Mouse (Mus musculus) urinary bladder, postnatal 14 days (tissue): ENCODE results near the gene Csgalnact2.

ENCODE experiments used
- DNase-seq: peaks from one replicate; pipeline ENCODE4 v3.0.0; 2021; ENCODE audit warnings: low spot score

Csgalnact2 gene

DNA sequence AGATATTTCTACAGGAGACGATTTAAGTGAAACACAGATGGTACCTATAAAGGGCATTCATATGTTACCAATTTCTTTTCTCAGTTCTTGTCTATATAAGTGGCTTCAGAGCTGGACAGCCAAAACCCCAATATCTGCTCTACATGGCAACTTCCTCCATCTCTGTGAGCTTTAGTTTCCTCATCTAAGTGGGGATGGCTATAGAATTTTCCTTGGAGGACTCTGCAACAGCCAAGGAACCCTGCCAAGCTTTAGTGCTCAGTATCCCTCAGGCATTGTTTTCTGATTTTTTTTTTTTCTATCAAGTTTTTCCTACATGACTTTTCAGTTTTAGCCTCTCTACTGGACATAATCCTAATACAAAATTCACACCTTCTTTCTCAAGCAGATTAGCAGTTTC is 4.5 kb downstream of the Csgalnact2 start:
- no peak for DNase-seq

DNA sequence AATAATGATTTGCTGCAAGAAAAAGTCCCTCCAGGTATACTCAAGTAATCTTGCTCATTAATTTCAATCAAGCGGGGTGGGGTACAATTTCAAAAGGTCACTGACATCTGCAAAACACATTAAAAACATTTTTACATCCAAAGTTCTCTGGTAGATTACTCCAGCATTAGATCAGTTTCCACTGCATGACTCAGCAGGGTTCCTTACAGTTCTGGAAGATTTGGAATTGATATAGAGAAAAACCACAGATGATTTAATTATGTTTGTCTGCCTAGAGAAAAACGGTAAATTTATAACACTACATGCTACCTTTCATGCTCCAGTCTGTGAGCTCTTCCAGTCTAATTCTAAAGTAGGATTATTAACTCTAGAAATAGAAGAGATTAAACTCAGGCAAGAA is 8.9 kb downstream of the Csgalnact2 start:
- no peak for DNase-seq

DNA sequence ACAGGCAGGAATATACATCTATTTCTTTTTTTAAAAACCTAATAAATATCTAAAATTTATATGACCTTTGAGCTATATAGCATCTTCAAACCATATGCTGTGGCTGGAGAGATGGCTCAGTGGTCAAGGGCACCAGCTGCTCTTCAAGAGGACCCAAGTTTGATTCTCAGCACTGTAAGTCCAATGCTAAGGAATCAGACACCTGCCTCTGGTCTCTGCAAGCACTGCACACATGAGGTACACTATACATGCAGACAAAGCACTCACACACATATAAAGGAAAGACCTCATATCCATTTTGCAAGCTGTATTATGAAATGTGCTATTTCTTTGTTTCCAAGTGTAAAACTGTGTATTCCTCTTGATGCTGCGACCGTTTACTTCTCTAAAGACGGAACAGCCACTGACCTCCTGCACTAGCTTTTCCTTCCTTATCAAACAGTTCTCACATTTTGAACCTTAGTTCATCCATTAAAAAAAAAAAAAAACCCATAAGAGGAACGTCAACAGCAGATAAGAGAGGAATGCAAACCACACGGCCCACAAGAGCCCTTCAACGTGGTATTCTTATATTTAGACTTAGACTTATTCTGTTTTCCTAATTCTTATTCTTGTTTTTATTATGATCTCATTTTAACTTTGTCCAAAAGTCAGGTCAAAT is 11.0 kb downstream of the Csgalnact2 start:
- DNase-seq: no peak

DNA sequence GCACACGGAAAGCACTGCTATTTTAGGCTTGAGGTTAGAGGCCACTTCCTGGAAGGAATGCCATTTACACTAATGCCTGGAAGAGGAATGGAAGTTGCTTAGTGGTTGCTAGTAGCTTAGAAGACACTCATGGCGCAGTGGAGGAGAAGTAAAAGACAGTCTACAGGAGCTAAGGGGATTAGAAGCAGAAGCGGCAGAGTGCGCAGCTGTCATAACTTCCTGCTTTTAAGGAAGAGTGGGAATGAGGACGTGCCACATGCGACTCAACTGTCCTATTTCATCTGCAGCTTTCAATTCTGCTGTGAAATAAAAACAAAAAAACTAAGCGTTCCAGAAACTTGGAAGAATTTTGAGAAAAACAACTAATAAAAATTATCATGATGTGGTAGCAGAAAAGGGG is 11.7 kb downstream of the Csgalnact2 start:
- no peak for DNase-seq

DNA sequence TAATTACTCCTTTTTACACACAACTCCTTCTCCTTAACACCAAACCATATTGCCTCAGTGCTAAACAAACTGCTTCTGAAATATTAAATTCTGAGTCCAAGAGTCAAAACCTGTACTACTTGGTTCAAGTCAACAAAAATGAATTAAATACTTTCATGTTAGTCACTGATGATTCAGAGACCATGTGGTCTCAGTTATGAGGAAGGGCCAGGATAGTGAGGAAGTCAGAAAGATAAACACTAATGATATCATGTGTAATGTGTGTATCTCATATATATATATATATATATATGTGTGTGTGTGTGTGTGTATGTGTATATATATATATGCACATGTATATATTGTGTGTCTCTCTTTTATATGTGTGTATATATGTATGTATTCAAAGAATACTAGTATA is 12.4 kb downstream of the Csgalnact2 start:
- no peak for DNase-seq

DNA sequence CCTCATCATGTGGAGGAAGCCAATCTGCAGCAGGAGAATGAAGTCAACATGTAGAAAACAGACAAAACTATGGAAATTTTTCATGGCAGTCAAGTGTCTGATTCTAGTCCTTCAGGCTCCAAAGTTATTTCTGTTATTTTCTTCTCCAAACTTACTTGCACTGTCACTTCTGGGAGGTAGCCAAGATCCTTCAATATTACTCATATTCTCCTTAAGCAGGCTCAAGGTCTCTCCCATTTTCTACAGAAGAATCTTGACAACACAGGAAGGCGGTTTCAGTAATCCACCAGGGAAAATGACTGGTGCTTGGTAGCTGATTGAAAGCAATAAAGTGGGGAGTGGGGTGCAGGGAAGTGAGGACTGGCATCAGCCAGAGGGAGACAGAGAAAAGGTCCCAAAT is 16.2 kb downstream of the Csgalnact2 start:
- no peak for DNase-seq

DNA sequence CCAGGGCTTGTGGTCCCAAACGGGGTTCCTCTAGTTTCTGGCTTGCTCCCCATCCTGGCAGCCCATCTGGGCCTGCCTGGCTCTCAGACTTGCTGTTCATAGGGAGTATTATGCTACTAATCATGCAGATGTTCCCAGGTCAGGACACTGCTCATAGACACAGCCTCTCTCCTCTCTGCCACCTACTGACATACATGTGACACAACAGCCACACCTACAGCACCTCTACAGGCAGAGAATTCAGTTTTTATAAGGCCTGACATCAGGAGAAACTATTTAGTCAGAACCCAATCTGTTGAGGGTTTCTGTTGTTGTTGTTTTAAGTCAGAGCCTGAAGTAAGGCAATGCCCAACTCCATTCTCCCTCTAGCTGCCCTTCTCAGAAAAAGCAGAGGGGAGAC is 27.1 kb downstream of the Csgalnact2 start:
- DNase-seq: no peak

DNA sequence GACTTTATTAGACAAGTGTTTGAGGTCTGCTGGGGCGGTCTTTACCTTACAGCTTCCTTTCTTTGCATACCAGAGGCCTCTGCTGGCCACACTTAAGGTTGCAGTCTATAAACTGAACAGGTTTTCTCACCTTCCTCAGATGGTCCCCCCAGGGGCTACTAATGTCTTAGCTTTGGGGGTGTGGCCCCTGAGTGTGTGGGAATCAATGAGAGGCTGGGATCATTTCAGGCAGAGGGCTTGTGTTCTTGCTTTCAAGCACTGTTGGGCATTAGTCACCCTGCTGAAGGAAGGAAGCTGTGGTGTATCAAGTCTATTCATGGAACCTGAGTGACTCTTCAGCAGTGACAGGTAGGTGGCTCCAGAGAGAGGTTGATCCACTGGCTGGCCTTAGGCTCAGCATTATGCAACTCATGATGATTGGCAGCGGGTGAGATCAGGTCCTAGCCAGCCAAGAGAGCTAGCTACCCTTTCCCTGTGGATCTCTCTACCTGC is 39.6 kb downstream of the Csgalnact2 start:
- DNase-seq: peak; percentile 15

DNA sequence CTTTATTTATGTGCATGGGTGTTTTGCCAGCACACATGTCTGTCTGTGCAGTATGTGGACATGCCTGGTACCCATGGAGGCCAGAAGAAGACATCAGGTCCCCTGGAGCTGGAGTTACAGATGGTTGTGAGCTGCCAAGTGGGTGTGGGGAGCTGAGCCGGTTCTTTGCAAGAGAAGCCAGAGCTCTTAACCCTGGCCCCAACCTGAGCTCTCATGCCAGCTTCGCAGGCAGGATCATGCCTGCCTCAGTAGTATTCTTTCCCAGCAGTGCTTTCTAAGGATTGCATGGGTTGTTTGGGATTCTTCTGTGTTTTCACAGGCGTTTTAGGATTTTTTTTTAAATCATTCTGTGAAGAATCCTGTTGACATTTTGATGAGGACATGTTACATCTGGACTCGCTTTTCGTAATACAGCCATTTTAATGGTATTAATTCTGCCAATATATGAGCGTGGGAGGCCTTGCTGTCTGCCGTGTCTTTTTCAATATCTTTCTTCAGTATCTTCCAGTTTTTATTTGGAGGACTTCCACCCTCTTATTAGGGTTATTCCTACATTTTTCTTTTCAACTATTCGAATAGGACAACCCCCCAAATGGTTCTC is 41.1 kb downstream of the Csgalnact2 start:
- no peak for DNase-seq

DNA sequence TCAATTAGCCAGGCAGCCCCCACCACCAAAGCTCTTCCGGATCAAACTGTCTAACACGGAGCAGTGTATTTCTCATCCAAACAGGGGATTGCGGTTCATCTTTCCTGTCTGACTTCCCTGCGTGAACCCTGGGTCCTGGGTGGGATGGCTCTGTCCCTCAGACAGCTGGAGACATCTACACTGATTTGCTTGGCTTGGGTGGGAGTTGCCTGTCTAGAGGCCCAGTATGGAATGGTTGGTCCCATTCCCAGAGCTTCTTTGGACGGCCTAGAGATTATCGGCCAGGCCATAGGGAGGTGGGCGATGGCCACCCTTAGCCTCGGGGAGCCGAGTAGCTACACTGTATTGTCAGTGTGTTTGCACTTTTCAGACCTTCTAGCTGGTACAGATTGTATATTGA is 48.1 kb downstream of the Csgalnact2 start:
- no peak for DNase-seq

DNA sequence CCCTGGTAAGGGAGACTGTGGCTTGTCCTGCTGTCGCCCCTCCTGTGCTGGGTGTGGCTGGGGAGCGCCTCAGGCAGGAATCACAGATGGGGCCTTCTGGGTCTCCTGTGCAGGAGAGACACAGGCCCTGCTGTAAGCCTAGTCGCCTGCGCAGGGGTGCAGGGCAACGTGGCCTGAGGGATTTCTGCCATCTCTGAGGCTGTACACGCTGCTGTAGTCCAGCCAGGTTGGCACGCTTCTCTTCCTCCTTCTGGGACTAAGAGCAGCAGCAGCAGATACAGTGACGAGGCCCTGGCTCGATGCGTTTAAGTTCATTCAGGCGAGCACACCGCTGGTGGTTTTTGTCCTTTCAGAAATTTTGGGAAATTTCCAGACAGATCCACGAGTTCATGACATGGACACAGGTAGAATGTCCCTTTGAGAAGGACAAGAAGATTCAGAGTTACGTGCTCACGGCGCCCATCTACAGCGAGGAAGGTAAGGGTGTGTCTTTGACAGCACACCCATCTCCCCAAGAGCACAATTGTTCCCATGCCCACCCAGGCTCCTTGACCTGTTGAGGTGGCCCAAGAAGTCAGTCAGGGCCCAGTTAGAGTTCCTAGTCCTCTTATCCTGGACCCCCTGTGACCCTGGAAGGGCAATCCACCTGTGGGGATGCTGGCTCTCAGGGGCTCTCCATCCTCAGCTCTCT is 50.0 kb downstream of the Csgalnact2 start:
- peak; percentile 1 for DNase-seq

DNA sequence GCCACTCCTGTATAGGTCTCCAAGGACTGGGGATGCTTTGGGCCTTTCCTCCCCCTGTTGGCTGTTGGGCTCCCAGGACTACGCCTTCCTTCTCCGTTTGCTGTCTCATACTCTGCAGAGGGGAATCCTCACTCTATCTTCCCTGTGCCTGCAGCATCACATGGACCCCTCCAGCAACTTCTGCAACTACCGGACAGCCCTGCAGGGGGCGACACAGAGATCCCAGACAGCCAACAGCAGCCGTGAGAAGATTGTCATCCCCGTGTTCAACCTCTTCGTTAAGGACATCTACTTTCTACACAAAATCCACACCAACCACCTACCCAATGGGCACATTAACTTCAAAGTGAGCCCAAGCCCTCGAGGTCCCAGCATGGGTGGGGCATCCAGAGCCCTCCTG is 51.0 kb downstream of the Csgalnact2 start:
- peak; percentile 1 for DNase-seq

DNA sequence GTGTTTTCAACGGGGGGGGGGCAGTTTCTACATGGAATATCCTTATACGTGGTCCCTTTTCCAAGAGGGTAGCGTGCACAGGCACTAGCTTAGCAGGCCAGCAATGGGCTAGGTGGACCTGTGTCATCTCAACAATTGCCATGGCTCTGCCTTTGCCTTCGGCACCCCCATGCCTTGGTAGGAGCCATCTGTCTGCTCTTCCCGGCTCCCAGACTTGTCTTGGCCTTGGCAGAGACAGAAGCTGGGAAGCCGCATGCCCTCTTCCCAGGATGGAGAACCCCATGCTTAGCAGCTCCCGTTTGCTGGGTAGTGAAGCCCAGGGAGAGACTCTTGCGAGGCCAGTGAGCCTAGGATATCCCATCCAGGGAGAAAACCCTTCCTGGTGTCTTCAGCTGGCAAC is 54.3 kb downstream of the Csgalnact2 start:
- peak; percentile 1 for DNase-seq

DNA sequence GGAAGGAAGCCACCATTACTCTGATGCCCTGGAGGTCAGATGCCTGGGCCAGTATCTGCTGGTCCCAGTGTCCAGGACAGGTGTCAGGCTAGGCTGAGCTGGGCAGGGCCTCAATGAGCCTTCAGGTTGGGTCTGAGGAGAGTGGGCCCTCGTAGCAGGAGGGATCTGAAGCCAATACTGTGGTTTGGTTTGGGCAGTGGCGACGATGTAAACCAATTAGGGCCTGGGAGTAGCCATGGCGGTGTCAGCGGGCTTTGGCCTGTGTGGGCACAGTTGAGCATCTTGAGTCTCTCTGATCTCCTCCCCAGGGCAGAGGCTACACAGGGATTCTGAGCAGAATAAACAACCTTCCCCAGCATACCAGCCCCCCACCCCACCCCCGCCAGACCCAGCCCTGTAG is 55.3 kb downstream of the Csgalnact2 start:
- peak; percentile 2 for DNase-seq

DNA sequence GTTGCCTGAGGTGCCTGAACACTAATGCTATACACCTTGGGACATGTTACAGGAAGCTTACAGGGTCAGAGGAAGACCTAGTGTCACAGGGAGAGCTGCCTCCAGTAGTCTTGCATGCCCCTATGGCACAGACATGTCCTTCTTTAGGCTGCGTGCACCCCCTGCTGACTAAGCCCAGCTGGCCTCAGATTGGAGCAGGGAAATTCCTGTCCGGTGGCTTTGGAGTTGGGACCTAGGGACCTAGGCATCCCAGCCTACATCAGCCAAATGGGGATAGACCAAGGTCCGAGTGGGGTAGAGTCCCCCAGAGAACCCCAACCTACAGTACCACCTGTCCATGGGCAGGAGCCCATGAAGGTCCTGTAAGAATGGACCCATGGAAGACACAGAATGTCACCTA is 56.6 kb downstream of the Csgalnact2 start:
- DNase-seq: peak; percentile 2

DNA sequence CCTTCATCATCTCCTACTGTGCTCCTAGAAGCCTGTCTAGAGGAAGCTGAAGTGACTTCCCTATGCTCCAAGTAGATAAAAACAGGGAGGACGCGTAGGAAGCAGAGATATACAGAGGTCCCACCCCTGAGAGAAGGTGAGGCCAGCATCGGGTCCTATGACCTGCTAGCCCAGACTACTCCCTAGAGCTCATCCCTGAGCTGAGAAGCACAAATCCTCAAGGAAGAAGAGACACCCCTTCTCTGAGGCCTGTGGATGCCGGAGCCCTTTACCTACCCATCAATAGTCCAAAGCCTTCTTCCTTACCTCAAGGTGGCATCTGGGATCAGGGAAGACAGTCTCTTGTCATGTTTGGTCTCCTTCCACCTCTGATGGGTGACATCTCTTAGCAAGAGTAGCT is 58.2 kb downstream of the Csgalnact2 start:
- DNase-seq: peak; percentile 1

DNA sequence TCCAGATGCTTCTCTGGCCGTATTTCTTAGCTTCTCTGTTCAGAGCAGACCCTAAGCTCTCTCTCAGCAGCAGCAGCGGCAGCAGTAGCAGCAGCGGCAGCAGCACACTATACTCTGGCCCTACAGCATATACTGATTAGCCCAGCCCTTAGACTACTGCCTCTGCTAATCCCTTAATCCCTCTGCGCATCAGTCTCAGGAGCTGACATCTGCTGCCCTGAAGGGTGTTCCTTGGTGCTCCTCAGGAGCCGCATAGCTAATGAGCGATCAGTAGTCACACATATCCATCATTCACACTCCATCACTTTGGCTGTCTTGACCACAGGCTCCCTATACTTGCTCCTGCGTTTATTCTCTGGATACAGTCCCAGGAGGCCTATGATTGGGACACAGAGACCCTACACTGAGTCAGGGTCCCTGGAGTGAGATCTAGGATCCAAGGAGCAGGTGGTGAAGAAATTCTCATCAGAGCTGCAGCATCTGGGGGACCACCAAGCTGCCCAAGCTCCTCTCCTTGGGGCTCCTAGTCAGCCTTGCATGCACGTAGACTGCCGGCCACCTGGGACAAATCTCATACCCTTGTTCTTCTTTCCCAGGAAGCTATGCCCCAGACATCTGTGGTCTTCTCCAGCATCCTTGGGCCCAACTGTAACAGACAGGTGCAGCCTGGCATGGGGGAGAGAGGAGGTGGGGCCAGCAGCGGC is 59.0 kb downstream of the Csgalnact2 start:
- no peak for DNase-seq

DNA sequence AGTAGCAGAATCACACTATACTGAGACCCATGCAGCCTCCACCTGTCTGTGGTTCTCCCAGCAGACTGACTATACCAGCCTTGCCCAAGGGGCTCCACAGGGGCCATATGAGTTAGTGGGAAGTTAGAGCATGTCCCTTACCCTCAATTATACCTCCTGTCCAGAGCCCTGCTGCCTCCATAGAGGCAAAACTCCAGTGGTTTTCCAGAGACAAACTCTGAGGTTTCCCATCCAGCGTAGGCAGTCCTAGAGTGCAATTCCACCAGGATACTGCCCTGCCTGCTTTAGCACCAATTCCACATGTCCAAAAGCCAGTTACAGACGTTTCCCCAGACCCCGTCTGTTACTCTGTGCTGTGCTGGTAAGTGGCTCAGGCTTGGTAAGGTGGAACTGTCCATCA is 59.6 kb downstream of the Csgalnact2 start:
- no peak for DNase-seq

DNA sequence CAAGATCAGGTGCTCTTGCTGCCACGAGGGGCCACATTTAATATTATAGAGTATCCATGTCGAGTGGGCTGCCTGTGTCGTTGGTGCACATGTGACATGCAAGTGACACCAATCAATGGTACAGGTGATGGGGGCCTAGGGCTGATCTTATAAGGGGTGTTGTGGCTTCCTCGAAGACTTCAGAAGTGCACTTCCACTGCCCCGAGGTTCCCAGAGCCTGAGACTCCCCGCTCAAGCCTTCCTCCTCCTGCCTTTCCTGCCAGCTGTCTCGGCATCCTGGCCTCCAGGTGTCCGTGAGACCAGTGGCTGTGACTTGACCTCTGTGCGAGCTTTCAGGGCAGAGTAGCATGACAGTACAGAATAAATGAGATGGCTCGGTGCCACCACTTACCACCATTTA is 60.2 kb downstream of the Csgalnact2 start:
- DNase-seq: peak; percentile 2

DNA sequence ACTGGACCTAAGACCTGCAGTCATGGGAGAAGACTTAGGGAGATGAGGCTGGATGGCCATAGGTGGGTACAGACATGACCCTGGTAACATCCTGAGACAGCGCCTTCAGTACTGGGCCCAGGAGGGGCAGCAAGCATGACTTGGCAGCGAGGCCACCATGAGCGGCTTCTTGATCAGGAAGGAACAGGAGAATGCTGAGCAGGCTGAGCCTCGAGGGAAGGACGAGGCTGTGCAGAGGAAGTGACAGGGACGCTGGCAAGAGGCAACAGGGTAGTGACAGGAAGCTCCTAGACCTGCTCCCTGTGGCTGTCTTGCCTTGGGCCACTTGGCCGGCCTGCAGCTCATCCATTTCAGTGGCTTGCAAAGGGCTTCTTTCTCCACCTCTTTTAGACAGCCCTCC is 61.5 kb downstream of the Csgalnact2 start:
- peak; percentile 1 for DNase-seq

DNA sequence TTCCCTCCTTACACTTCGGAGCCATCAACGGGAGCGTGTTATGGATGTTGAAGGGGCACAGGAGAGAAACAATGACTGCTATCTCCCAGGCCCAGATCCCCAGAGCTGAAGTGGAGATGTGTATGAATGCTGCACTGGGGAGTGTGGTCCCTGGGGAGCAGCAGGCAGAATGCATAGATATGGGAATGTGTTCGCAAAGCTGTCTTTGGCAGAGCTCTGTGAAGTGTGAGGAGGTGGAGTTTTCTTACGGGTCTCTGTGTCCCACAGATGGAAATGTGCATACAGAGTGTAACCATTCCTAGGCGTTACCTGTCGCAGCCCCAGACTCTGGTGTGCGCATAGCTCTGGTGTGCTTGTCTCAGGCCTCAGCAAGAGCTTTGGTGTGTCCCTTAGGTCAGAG is 62.2 kb downstream of the Csgalnact2 start:
- DNase-seq: peak; percentile 1

DNA sequence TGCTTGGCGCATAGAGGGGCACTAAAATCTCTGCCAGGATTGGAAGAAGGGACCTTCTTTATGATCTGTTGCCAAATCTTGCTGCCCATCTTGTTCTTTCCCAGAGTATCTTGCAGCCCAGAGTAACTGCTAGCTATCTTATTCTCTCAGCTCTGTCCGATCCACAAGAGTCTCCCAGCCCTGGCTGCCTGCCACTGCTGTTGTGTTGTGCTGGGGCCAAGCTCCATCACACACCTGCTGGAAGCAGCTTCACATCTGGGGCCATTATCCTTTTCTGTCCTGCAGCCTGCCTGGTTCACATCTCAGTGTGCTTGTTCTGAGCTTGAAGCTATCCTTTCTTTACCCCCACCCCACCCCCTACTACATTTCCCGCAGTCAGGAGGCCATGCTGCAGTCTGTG is 62.7 kb downstream of the Csgalnact2 start:
- DNase-seq: peak; percentile 2

DNA sequence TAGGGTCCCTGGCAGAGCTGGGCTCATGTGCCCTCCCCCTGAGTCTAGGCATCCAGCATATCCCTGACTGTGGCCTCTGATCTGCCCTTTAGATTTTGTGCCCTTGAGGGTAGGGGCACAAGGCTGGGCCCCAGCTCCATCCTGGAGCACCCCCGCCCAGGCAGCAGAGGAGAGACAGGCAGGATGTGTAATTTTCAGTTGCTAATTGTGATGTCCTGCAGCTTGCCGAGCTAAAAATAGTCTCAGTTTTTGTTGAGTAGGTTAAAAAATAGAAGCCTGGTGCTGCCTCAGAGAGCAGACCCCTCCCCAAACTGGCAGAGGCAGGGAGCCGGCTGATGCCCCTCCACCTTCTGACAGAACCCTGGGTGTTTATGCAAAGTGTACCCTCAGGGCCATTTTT is 64.8 kb downstream of the Csgalnact2 start:
- DNase-seq: no peak
